Mouse (Mus musculus) erythroblast, embryonic 14.5 days (primary cell): ENCODE measurements around the gene Htr5a.

Source experiments
- GATA1 ChIP-seq: IDR thresholded peaks from 2 replicates; pipeline ENCODE4 v1.6.1; 2012; ENCODE audit warnings: low read length, inconsistent platforms, mixed read lengths
- TAL1 ChIP-seq: IDR thresholded peaks from 3 replicates; pipeline ENCODE4 v1.6.1; 2012; ENCODE audit warnings: low read length, inconsistent platforms, mixed read lengths

DNA sequence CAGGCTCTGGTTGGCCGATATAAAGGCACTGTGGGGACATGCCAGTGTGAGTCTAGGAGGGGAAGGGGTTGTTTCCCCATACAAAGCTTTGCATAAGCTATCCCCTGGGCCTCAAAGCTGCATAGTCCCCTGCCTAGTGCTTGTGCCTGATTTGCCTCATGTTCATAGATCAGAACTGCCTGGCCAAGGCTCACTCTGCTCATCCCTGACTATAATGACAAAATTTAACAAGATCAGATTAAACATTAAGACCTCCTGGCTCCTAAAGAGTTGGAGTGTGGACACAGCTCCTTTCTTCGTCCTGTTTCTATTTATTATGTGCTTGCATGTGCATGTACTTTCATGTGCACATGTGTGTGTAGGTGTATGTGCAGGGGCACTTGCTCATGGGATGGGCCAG is 39.3 kb downstream of the Htr5a start:
- no peak for TF ChIP-seq GATA1
- TF ChIP-seq TAL1 = no peak
